Comparison of ENCODE assay signal across 8 mouse cellular contexts in the genomic region with DNA sequence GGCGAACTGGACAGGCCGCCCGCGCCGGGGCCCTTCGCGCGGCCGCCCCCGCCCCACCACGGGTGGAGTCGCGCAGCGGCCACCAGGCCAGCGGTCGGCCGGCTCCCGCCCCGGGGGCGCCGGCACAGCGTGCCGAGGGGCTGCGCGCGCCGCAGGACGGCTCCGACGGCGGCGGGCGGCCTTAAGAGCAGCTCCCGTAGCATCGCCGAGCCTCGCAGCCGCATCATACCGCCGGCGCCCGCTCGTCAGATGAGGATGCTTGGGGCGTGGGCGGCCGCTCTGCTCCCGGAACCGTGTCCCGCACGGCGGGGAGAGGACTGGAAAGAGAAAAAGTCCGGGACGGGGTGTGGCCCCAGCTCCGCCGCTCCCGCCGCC. TPM values are rescaled to one million over a fixed set of nuclear protein-coding genes. Genes with fewer than 3 reads are reported as not detected.
A peak's percentile ranks its signal among the peaks of the same experiment; 100 is the strongest.
DNase-seq lines count a peak whose midpoint lies in the region; ATAC-seq and TF ChIP-seq lines count a peak whose summit lies in the region.

No protein-coding gene starts in this region.

- H3K27ac ChIP-seq in heart, embryonic 10.5 days: peak overlapping the region; percentile 99
- H3K27ac ChIP-seq in forebrain, embryonic 12.5 days: peak overlapping the region; percentile 97
- peak overlapping the region; percentile 95 for H3K27ac ChIP-seq in liver, embryonic 13.5 days

- H3K4me2 ChIP-seq in forebrain, embryonic 12.5 days: peak overlapping the region; percentile 71
- peak overlapping the region; percentile 97 for H3K4me2 ChIP-seq in liver, embryonic 13.5 days

- peaks cover 52% of the 10 kb centered on the region for H3K79me2 ChIP-seq in C2C12 (ENCODE audit: control insufficient read depth, insufficient read depth)

- H3K79me3 ChIP-seq in C2C12 (ENCODE audit: low read depth): peaks cover 46% of the 10 kb centered on the region

- ATAC-seq in forebrain, embryonic 12.5 days (ENCODE audit: low FRiP score): peak; percentile 80
- ATAC-seq in liver, embryonic 13.5 days (ENCODE audit: low read depth): peak; percentile 49

- H3K27me3 ChIP-seq in heart, embryonic 10.5 days (ENCODE audit: insufficient read depth, poor library complexity, severe bottlenecking): no peaks in the 10 kb centered on the region
- H3K27me3 ChIP-seq in C2C12 (ENCODE audit: control insufficient read depth, insufficient read depth, insufficient read length): no peaks in the 10 kb centered on the region
- no peaks in the 10 kb centered on the region for H3K27me3 ChIP-seq in forebrain, embryonic 12.5 days
- 0 out of 2 replicates have a peak, but pooled peaks cover 2% of the 10 kb centered on the region for H3K27me3 ChIP-seq in liver, embryonic 13.5 days

- DNase-seq in heart, embryonic 10.5 days (ENCODE audit: low spot score): no peak
- DNase-seq in heart, adult 11 months: no peak
- DNase-seq in liver, embryonic 13.5 days: no peak
- no peak for DNase-seq in thymus, postnatal 36 days
- DNase-seq in frontal cortex, postnatal 10 days (ENCODE audit: low spot score in 2 of 2): no peak
- DNase-seq in urinary bladder, postnatal 36 days (ENCODE audit: low spot score in 2 of 2): no peak

- TF ChIP-seq CTCF in C2C12 (IDR thresholded peaks at IDR 0.05; ENCODE audit: control insufficient read depth, insufficient read depth, insufficient read length): no peak

- H3K4me3 ChIP-seq in heart, embryonic 10.5 days: peak overlapping the region; percentile 97
- H3K4me3 ChIP-seq in C2C12 (ENCODE audit: insufficient read depth, poor library complexity, severe bottlenecking): peak overlapping the region; percentile 78
- H3K4me3 ChIP-seq in forebrain, embryonic 12.5 days (replicated peaks): peak overlapping the region; percentile 70
- H3K4me3 ChIP-seq in liver, embryonic 13.5 days (replicated peaks): peak overlapping the region; percentile 95

- peak overlapping the region; percentile 98 for H3ac ChIP-seq in C2C12 (ENCODE audit: control insufficient read depth, insufficient read length, low read depth)

- H3K4me1 ChIP-seq in heart, embryonic 10.5 days: peaks cover 15% of the 10 kb centered on the region
- peaks cover 12% of the 10 kb centered on the region for H3K4me1 ChIP-seq in forebrain, embryonic 12.5 days
- H3K4me1 ChIP-seq in liver, embryonic 13.5 days (replicated peaks): peaks cover 33% of the 10 kb centered on the region

- no peaks in the 10 kb centered on the region for H3K9me3 ChIP-seq in heart, embryonic 10.5 days
- H3K9me3 ChIP-seq in forebrain, embryonic 12.5 days: no peaks in the 10 kb centered on the region
- no peaks in the 10 kb centered on the region for H3K9me3 ChIP-seq in liver, embryonic 13.5 days (replicated peaks)

- H3K9ac ChIP-seq in forebrain, embryonic 12.5 days: peak overlapping the region; percentile 98
- H3K9ac ChIP-seq in liver, embryonic 13.5 days: peak overlapping the region; percentile 96

- H3K36me3 ChIP-seq in heart, embryonic 10.5 days: no peaks in the 10 kb centered on the region
- H3K36me3 ChIP-seq in C2C12 (ENCODE audit: control insufficient read depth, insufficient read depth): no peaks in the 10 kb centered on the region
- H3K36me3 ChIP-seq in forebrain, embryonic 12.5 days (replicated peaks): no peaks in the 10 kb centered on the region
- H3K36me3 ChIP-seq in liver, embryonic 13.5 days: no peaks in the 10 kb centered on the region

- WGBS in heart, embryonic 10.5 days: 1% methylated on average over 57 of the region's 57 CpGs
- under 1% methylated on average over 25 of the region's 57 CpGs for WGBS in forebrain, embryonic 12.5 days
- under 1% methylated on average over 51 of the region's 57 CpGs for WGBS in liver, embryonic 13.5 days (ENCODE audit: insufficient replicate concordance)

TF ChIP-seq in C2C12, 6 proteins besides CTCF, POLR2A, EP300 and RAD21:
- TF ChIP-seq USF1 (IDR thresholded peaks at IDR 0.05; ENCODE audit: low read depth) (no peak), MYOD1 (IDR thresholded peaks at IDR 0.05; ENCODE audit: control insufficient read depth, insufficient read length, low read depth) (no peak), CEBPB (IDR thresholded peaks at IDR 0.05; ENCODE audit: low read depth) (no peak), MYOG (IDR thresholded peaks at IDR 0.05; ENCODE audit: control insufficient read depth, extremely low read depth, insufficient read length) (no peak)

RNA-seq across cellular contexts. Expression of a gene that starts 0.3 kb away (rescaled TPM):
- 25.1 and 26.1 TPM in 2 replicates for polyA plus RNA-seq in heart, embryonic 10.5 days (2016; fragmentation: Nextera tagmentation; extraction: Ambion mirVana)
- polyA plus RNA-seq in C2C12 (2012; fragmentation: generic; extraction: Trizol): 22.0 TPM
- polyA plus RNA-seq in forebrain, embryonic 12.5 days (2016; fragmentation: Nextera tagmentation; extraction: Ambion mirVana): 37.8 and 40.6 TPM in 2 replicates
- 8.0 and 9.8 TPM in 2 replicates for polyA plus RNA-seq in liver, embryonic 13.5 days (2015; fragmentation: Nextera tagmentation; extraction: Ambion mirVana)
